Mouse (Mus musculus) frontal cortex, adult (tissue): ENCODE results near the gene Csdc2.
"Not testable (repeated sequence)": the region's sequence is repeated elsewhere in the genome, so short reads cannot be mapped to it uniquely, and the experiment has no call there.

Experiments
- ATAC-seq: cut with Nextera tagmentation; 2 replicates; pipeline ENCODE4 v1.9.2; 2017; ENCODE audit warnings: mild to moderate bottlenecking, moderate library complexity, mixed read lengths; ENCODE audit not compliant: low TSS enrichment

Csdc2 gene

GRCm38 (mm10) chr15:81936679-81937078, at the start of gene Csdc2:
Gene Csdc2, plus strand, starts transcription at chr15:81936759.
- peak; percentile 73 for ATAC-seq

DNA sequence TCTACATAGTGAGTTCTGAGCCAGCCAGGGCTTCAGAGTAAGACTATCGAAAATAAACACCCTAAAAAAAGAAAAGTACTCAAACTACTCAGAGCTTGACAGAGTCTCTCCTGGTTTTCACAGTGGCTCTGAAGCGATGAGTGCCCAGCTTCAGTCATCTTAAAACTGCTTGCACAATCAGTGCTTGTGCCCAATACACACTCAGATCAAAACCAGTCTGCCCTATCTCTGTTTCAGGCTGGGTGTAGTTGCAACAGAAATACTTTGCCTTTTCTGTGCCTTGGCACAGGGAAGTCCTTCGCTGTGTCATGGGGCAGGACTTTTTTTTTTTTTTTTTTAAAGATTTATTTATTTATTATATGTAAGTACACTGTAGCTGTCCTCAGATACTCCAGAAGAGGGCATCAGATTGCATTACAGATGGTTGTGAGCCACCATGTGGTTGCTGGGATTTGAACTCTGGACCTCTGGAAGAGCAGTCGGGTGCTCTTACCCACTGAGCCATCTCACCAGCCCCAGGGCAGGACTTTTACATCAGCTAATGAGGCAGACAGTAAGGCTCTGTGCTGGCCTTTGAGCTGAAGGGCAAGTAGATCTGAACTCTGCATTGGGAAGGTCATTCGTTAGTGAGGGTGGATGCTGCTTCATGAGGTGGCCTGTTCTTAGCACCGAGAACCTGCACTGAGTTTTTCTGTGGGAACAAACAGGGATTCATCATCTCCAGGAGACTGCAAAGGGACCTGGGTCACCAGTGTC, 49.6 kb upstream of the Csdc2 start:
- 0 out of 2 replicates have a peak, but pooled peaks have one; percentile 16 for ATAC-seq

GRCm38 (mm10) chr15:81889175-81889574, 47.4 kb upstream of the Csdc2 start:
- ATAC-seq, result no peak

DNA sequence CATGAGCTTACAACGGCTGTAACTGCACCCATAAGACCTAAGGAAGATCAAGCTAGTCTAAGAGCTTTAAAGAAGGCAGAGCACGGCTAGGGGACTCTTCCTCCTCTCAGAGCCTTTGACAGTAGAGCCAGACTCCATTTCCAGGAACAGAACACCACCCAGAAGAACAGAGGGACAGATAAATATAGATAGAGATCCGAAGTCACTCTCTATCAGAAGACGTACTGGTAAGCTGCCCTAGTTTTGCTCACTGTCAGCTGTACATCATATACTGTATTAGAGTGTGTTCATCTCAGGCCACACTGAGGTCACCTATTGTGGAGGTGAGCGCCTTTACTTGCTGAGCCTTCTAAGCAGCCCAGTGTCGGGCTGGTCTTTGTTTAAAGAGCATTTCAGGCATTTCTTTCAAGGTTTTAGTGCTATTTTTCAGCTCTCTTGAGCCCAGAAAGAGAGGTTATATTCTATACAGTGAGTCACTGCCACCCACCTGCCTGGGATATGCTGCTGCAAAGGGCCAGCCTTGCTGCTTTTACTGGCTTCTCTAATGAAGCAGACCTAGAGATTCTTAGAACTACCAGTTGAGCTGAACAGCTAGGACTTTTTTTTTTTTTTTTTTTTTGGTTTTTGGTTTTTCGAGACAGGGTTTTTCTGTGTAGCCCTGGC, 45.3 kb upstream of the Csdc2 start:
- peak; percentile 88 for ATAC-seq

DNA sequence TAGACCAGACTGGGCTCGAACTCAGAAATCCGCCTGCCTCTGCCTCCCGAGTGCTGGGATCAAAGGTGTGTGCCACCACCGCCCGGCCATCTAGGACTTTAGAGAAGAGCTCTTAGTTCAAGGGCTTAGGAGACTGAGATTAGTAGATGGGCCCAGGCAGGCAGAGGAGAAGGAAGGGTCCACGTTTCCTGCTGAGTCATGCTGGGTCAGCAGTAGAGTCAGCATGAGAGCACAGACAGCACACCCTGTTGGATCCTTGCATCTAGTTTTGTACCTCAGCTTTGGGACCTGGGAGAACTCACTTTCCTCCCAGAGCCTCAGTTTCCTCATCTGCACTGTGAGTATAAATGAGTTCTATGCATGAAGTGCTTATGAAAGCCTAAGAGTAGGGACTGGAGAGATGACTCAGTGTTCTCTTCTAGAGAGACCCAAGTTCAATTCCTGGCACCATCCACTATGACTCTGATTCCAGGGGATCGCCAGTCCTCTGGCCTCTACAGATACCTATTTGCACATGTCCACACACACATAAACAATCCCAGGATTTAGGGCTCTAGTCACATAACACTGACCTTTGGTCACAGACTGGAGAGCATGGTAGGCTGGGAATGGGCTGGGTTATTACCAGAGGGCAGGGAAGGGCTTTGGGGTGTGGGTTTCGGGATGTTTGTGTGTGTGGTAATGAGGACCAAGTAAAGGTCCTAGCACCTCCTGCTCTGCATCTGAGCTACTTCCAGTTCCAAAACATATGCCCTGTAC, 44.6 kb upstream of the Csdc2 start:
- no peak for ATAC-seq

DNA sequence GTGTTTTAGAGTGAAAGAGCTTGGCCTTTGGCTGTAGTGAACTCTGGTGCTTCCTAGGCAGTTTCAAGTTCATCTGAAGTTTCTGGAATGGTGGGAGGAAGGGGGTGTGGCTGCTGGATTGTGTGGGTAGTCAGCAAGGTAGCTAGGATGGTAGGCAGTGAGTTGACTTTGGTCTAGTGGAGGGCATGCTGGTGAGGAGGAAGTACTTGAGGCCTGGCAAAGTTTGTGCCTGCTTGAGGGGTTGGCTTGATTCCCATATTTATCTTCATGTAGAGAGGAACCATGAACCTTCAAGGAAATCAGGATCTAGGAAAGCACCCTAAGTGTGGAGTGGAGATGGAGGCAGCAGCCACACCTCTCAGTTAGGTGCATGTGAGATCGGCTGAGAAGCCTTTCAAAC, 42.6 kb upstream of the Csdc2 start:
- ATAC-seq, result no peak

GRCm38 (mm10) chr15:81896407-81896806, 40.2 kb upstream of the Csdc2 start:
- ATAC-seq, result 0 out of 2 replicates have a peak, but pooled peaks have one; percentile 25

DNA sequence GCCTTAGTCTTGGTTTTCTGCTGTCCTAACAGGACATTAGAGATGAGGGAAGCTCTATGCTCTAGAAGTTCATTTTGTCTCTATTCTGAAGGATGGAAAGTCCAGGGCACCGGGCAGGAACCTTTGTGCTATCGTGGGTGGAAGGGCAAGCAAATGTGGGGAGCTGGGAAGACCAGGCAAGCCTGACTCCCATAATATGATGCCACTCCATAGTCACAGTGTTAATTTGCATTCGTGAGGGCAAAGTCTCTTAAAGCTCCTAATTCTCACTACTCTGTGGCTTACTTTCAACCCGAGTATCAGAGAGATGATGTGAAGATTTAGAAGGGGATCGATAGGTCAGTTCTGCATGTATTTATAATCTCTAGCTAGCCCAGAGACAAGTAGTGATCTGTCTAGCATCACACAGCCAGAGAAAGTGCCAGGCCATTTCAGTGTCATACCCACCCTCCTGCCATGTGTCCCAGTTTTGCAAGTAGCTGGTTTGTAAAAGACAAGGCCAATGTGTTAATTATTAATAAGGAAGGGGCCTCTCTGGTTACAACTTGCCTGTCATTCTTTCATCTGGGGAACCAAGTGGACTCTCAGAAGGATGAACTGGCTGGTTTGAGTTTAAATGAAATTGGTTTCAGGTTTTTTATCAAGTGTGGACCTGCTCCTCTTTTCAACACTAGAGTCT, 38.8 kb upstream of the Csdc2 start:
- no peak for ATAC-seq

- no peak for ATAC-seq
Measured at GRCm38 (mm10) chr15:81898751-81899150, 37.8 kb upstream of the Csdc2 start.

GRCm38 (mm10) chr15:81904939-81905338, 31.6 kb upstream of the Csdc2 start:
- ATAC-seq, result peak; percentile 69

DNA sequence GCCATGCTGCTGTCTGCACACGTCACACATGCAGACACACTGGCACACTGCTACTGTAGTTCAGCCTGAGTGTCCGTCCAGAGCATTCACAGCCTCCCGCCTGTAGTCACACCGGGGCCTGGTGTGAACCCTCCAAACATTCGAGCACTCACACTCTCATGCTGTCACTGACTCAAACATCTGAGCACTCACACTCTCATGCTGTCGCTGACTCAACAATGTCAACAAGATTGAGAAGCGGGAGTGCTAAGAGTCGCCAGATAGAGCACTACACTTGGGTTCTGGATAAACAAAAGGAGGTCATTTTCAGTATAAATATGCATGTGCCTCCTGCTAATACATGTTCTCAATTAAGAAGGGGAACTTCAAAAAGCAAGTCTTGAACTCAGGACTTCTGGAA, 28.6 kb upstream of the Csdc2 start:
- no peak for ATAC-seq

GRCm38 (mm10) chr15:81908767-81909166, 27.8 kb upstream of the Csdc2 start:
- not testable (repeated sequence) for ATAC-seq

- no peak for ATAC-seq
Measured at GRCm38 (mm10) chr15:81912498-81912897, 24.1 kb upstream of the Csdc2 start.

GRCm38 (mm10) chr15:81914668-81915067, 21.9 kb upstream of the Csdc2 start:
- no peak for ATAC-seq

- no peak for ATAC-seq
Measured at GRCm38 (mm10) chr15:81915663-81916062, 20.9 kb upstream of the Csdc2 start.

DNA sequence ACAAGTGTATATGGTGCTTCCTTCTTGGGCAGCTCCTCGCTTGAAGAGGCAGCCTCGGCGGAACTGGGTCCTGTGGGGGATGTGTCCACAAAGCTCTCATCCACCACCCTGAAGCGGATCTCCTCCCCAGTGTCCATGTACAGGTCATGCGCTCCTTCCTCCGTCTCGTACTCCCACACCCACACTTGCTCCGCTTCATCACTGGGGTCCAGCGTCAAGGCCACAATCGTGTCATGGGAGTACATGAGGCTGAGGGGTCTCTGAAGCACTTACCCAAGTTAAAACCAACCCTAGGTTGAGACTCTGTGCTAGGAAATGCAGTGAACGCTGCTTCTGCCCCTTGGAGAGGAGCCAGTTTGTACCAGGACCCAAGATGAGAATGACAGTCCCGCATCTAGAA, 19.4 kb upstream of the Csdc2 start:
- ATAC-seq, result no peak

- peak; percentile 64 for ATAC-seq
Measured at GRCm38 (mm10) chr15:81917621-81918463, 18.7 kb upstream of the Csdc2 start.

DNA sequence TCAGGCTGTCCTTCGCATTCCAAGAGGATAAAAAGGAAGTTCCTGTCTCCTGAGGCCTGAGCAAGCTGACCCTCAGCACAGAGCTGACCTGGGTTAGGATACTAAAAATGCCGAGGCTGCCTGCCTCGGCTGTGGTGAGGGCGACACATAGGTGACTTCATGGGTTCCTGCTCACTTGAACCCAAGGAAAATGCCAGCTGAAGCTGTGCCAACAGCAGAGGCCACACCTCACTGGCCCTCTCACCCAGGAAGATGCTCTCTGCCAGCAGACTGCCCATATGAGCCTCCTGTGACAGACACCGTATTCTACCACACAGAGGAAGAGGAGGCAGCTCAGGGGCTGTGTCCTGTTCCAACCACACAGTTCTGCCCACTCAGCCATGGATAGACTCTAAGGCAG, 17.5 kb upstream of the Csdc2 start:
- no peak for ATAC-seq

DNA sequence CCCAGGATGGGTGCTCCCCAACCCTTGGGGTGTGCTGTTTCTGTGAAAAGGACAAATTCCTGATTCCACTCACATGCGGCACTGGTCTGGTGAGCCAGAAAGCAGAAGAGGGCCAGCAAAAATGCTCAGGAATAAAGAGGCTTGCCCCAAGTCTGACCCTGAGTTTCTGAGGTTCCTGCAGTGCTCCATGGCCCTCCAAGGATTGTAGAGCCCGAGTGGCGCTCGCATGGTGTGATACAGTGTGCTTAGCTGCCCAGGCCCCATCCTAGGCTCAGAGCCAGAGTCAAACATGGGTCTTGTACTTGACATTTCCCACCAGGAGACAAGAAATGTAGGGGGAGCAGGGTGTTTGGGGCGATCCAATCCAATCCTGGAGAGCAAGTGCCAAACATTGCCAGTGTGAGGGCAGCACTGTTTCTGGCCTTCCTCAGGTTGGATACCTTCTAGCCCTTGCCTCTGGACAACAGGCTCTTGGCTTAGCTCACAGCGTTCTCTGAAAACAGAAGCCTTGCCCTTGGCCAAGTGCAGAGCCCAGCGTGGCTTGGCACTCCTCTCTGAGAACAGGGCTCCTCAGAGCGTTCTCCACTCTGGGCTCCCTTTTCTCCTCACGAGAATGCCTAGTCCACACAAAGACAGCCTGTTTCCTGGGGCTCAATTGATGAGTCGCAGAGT, 15.9 kb upstream of the Csdc2 start:
- ATAC-seq, result 0 out of 2 replicates have a peak, but pooled peaks have one; percentile 8

DNA sequence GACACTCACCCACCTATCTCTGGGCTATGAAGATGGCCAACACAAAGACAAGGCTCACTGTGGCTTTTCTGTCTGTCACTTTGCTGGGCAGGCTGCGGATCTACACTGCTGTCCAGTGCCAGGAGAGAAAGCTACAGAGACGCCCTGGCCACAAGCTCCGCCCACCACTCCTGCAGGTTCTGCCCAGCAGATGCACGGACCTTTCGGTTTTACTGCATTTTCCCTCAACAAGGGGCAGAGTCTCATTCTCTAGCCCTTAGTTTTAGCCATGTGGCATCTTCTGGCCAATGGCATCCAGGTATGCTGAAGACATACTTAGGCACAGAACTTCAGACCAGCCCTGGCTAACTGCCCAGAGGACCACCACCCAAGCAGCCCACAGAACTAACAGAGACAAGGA, 15.3 kb upstream of the Csdc2 start:
- no peak for ATAC-seq
